Mouse (Mus musculus): ENCODE measurements around the gene Pacs1. TPM values are rescaled to one million over a fixed set of nuclear protein-coding genes. Genes with fewer than 3 reads are reported as not detected.

Gene Pacs1
- 4.6 and 6.7 TPM in 2 replicates for polyA plus RNA-seq (2015; fragmentation: Nextera tagmentation; extraction: Ambion mirVana)

DNA sequence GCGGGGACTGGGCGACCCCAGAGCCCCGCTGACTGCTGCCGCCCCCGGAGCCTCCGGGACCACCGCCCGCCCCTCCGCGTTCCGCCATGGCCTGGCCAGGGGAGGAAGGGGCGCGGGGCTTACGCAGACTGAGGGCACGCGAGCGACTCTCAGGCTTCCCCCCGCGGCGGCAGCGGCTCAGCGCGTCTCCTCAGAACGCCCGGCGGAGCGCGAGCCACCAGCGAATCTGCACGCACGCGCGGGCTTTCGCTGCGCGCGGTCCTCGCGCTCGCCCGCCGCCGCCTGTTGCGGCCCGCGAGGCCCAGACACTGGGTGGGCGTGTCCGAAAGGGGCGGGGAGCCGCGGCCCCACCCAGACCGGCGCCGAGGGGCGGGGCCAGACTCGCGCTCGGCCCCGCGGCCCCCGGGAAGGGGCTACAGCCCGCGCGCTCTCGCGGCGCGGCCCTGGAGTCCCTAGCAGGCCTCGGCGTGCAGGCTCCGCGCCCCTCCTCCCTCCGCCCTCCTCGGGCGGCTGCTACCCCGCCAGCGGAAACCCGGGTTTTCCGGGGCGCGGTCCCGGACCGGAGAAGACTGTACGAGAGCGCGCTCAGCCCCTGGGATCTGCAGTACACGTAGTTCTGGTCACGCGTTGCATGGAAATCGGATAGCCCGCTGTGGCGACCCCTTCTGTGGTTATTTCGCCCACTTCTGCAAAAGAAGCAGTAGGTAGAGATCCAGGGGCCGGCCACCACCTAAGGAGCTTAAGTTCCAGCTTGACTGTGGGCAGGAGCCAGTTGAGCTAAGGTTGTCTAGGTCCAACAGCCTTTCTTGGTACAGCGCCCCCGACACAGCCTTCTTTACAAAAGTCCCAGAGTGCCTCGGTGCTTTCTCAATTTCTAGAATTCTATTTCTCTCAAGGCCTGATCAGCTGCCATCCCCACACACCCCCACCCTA lies at the start of gene Pacs1:
Gene Pacs1 (minus strand): TSS at position 319 of the 933 bp plus-strand sequence.
- Histone ChIP-seq H3K4me1 (replicated peaks; ENCODE audit: control insufficient read depth, insufficient read depth) (no peaks in the 10 kb centered on the region), H3K4me3 (ENCODE audit: low read depth, low read length) (peak within 1 kb of the TSS; percentile 86), H3K9me3 (ENCODE audit: control insufficient read depth, low read length) (no peaks in the 10 kb centered on the region), H3K36me3 (ENCODE audit: control insufficient read depth, insufficient read depth, low read length) (peaks cover 8% of the 10 kb centered on the region; the same call in 1 of the 2 replicates), H3K9ac (ENCODE audit: low read length) (peak within 1 kb of the TSS; percentile 90), H3K4me2 (replicated peaks; ENCODE audit: low read depth) (peak within 1 kb of the TSS; percentile 92), H3K27me3 (ENCODE audit: control insufficient read depth, insufficient read depth, low read length) (no peaks in the 10 kb centered on the region), H3K27ac (replicated peaks) (peak within 1 kb of the TSS; percentile 90)
- ATAC-seq (ENCODE audit: low FRiP score, low TSS enrichment) (peak; percentile 95), DNase-seq (ENCODE audit: low spot score) (peak; percentile 90)
- under 1% methylated on average over 63 of the region's 97 CpGs for WGBS
- TF ChIP-seq CTCF (IDR thresholded peaks at IDR 0.05; ENCODE audit: low read depth) (no peak), EP300 (optimal IDR thresholded peaks at IDR 0.05) (no peak)

GRCm38 (mm10) chr19:5313189-5313588 lies 40.3 kb upstream of the Pacs1 start:
- H3K27me3 ChIP-seq (ENCODE audit: control insufficient read depth, insufficient read depth, low read length), result no peaks in the 10 kb centered on the region

GRCm38 (mm10) chr19:5309025-5309424 lies 36.1 kb upstream of the Pacs1 start:
- TF ChIP-seq CTCF (IDR thresholded peaks at IDR 0.05; ENCODE audit: low read depth) (no peak), EP300 (optimal IDR thresholded peaks at IDR 0.05) (no peak)
- DNase-seq (ENCODE audit: low spot score) (no peak), ATAC-seq (ENCODE audit: low FRiP score, low TSS enrichment) (no peak)
- Histone ChIP-seq H3K9ac (ENCODE audit: low read length) (no peak overlapping the region), H3K9me3 (ENCODE audit: control insufficient read depth, low read length) (no peaks in the 10 kb centered on the region), H3K4me3 (ENCODE audit: low read depth, low read length) (no peak overlapping the region), H3K4me1 (replicated peaks; ENCODE audit: control insufficient read depth, insufficient read depth) (no peaks in the 10 kb centered on the region), H3K4me2 (replicated peaks; ENCODE audit: low read depth) (no peak overlapping the region), H3K36me3 (ENCODE audit: control insufficient read depth, insufficient read depth, low read length) (no peaks in the 10 kb centered on the region), H3K27me3 (ENCODE audit: control insufficient read depth, insufficient read depth, low read length) (no peaks in the 10 kb centered on the region), H3K27ac (replicated peaks) (no peak overlapping the region)
- WGBS, result 83% methylated on average over 7 of the region's 7 CpGs

More at GRCm38 (mm10) chr19:5313189-5313588, 40.3 kb upstream of the Pacs1 start:
- 84% methylated on average over 8 of the region's 8 CpGs for WGBS
- Histone ChIP-seq H3K36me3 (ENCODE audit: control insufficient read depth, insufficient read depth, low read length) (no peaks in the 10 kb centered on the region), H3K27ac (replicated peaks) (no peak overlapping the region), H3K4me3 (ENCODE audit: low read depth, low read length) (no peak overlapping the region), H3K9me3 (ENCODE audit: control insufficient read depth, low read length) (no peaks in the 10 kb centered on the region), H3K9ac (ENCODE audit: low read length) (no peak overlapping the region), H3K4me1 (replicated peaks; ENCODE audit: control insufficient read depth, insufficient read depth) (no peaks in the 10 kb centered on the region), H3K4me2 (replicated peaks; ENCODE audit: low read depth) (no peak overlapping the region)
- DNase-seq (ENCODE audit: low spot score) (no peak), ATAC-seq (ENCODE audit: low FRiP score, low TSS enrichment) (no peak)
- TF ChIP-seq CTCF (IDR thresholded peaks at IDR 0.05; ENCODE audit: low read depth), result no peak
- TF ChIP-seq EP300 (optimal IDR thresholded peaks at IDR 0.05), result no peak

- WGBS, result 48% methylated on average over 91 of the region's 98 CpGs
- Histone ChIP-seq H3K27me3 (ENCODE audit: control insufficient read depth, insufficient read depth, low read length) (no peaks in the 10 kb centered on the region), H3K36me3 (ENCODE audit: control insufficient read depth, insufficient read depth, low read length) (no peaks in the 10 kb centered on the region), H3K4me1 (replicated peaks; ENCODE audit: control insufficient read depth, insufficient read depth) (no peaks in the 10 kb centered on the region), H3K9ac (ENCODE audit: low read length) (no peak overlapping the region), H3K9me3 (ENCODE audit: control insufficient read depth, low read length) (no peaks in the 10 kb centered on the region), H3K27ac (replicated peaks) (no peak overlapping the region), H3K4me2 (replicated peaks; ENCODE audit: low read depth) (peak overlapping the region; percentile 47), H3K4me3 (ENCODE audit: low read depth, low read length) (peak overlapping the region; percentile 26)
- peak; percentile 31 for DNase-seq (ENCODE audit: low spot score)
- peak; percentile 33; the same call in 1 of the 2 replicates for ATAC-seq (ENCODE audit: low FRiP score, low TSS enrichment)
- TF ChIP-seq EP300 (optimal IDR thresholded peaks at IDR 0.05) (no peak), CTCF (IDR thresholded peaks at IDR 0.05; ENCODE audit: low read depth) (no peak)
Observed at GRCm38 (mm10) chr19:5306968-5307734, 34.2 kb upstream of the Pacs1 start.

- Histone ChIP-seq H3K4me1 (replicated peaks; ENCODE audit: control insufficient read depth, insufficient read depth) (no peaks in the 10 kb centered on the region), H3K4me2 (replicated peaks; ENCODE audit: low read depth) (no peak overlapping the region), H3K9ac (ENCODE audit: low read length) (no peak overlapping the region), H3K27ac (replicated peaks) (no peak overlapping the region), H3K9me3 (ENCODE audit: control insufficient read depth, low read length) (no peaks in the 10 kb centered on the region), H3K27me3 (ENCODE audit: control insufficient read depth, insufficient read depth, low read length) (no peaks in the 10 kb centered on the region), H3K4me3 (ENCODE audit: low read depth, low read length) (no peak overlapping the region), H3K36me3 (ENCODE audit: control insufficient read depth, insufficient read depth, low read length) (no peaks in the 10 kb centered on the region)
- no peak for TF ChIP-seq EP300 (optimal IDR thresholded peaks at IDR 0.05)
- TF ChIP-seq CTCF (IDR thresholded peaks at IDR 0.05; ENCODE audit: low read depth), result peak; percentile 60
- no peak for DNase-seq (ENCODE audit: low spot score)
- WGBS, result 85% methylated on average over 6 of the region's 6 CpGs
- 0 out of 2 replicates have a peak, but pooled peaks have one; percentile 3 for ATAC-seq (ENCODE audit: low FRiP score, low TSS enrichment)
Observed at GRCm38 (mm10) chr19:5306279-5306678, 33.4 kb upstream of the Pacs1 start.
